Mouse (Mus musculus) spleen, postnatal 36 days (tissue): ENCODE results near the gene Ubfd1.

Experiments used
- DNase-seq, 2 experiments: peaks; one replicate each; pipeline ENCODE4 v3.0.0; 2022; ENCODE audit warnings: low spot score in 2 of 2, mixed read lengths in 1 of 2

Gene Ubfd1

DNA sequence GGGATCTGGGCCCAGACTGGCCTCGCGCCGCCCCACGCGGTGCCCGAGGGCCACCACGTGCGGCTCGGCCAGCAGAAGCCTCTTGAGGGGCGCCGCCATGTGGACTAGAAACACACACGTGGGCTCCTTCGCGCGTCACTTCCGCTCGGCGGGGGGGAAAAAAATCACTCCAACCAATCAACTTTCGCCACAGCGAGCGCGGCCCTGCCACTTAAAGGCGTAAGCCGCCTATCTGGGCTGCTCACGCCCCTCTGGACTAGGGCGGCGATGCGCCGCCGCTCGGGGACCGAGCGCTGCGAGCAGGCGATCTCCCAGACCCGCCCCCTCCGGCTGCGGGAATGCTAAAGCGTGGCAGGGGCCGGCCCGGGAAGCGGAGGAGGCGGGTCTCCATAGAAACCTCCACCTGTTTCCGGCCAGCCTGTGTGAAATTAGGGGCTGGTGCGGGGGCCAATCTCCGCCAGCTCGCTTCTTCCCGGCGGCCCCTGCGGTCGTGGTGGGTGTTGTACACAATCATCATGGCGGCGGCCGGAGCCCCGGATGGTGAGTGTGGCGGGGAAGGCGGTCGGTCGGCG is at the start of gene Ubfd1, which contains the start of gene Ears2:
Gene Ubfd1, plus strand, starts transcription at position 231 of the 572 bp plus-strand sequence.
Gene Ears2, minus strand, starts transcription at position 319 of the 572 bp plus-strand sequence.
- DNase-seq, result peak; percentile 90 to 94

DNA sequence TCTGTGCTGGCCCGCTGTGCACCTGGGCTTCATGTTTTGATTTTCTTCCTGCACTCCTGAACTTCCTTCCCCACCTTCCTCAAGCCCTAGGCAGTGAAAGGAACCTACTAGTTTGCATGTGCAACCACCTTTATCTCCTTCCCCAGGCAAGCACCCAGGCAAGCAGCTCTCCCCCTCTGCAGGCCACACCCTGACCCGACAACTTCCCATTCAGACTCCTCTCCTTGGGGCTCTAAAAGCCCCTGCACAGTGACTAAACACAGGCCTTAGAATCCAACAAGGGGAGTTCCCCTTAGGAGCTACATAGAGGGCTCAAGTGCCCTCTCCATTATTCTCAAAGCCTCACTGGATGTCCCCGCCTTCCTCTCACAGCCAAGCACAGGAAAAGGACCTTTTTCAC is 48.7 kb upstream of the Ubfd1 start:
- peak; percentile 89 to 90 for DNase-seq

DNA sequence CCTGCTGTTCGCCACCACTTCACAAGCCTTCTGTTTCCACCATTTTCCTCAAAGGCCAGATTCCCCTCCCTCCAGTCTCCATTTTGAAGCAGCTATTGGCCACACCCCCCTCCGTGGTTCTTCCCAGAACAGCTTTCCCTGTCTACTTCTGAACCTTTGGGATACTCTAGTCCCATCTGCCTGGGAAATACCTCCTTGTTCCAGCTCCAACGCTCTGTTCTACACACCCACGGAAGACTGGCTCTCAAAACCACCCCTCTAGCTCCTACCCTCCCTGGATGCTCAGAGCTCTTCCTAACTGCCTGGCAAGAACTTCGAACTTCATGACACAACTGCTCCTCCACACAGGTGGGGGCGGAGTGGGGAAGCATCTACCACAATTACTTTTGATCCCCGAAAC is 48.0 kb upstream of the Ubfd1 start:
- no peak for DNase-seq

DNA sequence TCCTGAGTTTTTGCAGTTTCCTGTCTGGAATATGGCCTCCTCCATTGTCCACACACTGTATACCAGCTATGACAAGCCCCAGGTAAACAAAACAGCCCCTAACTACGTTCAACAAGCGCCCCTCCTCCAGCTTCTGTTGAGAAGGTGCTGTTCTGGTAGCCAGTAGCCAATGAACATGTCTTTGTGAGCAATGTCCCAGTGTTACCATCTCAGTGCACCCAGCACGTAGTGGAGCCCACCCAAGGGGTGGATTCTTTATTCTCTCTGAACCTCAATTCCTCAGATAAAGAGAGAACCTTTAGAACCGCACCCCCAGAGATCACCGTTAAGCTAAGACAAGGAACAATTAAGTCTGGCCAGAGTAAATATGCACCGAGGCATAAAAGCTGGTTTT is 46.7 kb upstream of the Ubfd1 start:
- DNase-seq, result no peak

DNA sequence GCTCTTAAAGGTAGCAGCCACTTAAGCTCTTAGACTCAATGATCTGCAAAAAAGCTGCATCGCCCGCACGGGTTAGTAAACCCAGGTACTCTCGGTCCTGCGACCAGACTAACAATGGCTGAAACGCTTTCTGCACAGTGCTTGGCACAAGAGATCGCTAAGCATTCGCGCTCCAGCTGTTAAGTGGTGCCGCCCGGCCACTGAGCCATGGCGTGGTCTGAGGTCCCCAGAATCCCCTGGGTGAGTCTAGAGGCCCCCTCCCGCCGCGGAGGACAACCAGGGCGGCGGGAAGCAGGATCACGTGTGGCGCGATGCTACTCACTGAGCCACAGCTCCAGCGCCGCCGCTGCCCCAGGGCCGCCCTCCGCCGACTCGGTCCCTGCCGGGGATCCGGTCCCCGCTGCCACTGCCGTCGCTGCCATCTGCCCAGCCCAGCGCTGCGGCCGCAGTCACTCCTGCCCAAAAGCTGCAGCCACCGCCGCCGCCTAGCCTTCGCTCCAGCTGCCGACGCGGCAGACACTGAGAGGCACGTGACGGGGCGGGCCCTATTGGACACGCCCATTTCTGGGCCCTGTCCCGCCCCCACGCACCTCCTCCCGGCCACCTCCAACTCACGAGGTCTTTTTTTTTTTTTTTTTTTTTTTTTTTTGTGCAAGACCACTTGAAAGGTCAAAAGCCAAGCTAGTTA is 46.2 kb upstream of the Ubfd1 start, which contains the start of gene Gga2:
Gene Gga2, minus strand, starts transcription at position 556 of the 688 bp plus-strand sequence.
- DNase-seq, result peak; percentile 90

DNA sequence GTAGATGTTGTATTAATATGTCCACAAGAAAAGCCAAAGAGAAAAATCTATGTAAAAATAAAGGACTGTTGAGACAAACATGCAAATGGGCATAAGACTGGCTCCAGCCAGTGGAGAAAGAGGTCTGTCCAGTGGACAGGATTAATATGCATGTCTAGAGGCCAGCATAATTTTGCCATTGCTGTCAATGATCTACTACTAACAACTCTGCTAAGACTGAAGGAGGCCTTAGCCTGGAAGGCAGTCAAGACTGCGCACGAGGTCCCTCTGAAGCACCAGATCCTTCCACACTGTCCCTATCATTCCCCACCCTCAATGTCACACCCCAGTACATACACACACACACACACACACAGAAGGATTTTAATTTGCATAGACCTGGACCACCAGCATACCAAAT is 44.8 kb upstream of the Ubfd1 start:
- no peak for DNase-seq

DNA sequence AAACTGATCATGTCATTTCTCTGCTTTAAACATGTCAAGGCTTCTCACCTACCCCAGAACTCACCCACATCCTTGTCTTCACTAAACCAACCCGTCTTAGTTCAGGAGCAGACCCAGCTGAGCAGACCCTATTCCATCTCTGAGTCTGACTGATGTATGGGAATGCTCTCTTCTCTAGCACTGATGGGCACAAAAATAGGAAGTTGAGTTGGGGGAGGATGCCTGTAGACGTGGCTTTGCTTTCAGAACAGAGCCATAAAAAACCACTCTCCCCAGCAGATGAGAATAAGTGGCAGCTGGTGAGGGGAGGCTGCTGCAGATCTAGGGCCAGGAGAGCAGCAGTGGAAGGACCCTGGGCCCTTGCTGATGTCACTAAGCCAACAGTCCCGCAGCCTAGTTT is 33.6 kb upstream of the Ubfd1 start:
- no peak for DNase-seq

DNA sequence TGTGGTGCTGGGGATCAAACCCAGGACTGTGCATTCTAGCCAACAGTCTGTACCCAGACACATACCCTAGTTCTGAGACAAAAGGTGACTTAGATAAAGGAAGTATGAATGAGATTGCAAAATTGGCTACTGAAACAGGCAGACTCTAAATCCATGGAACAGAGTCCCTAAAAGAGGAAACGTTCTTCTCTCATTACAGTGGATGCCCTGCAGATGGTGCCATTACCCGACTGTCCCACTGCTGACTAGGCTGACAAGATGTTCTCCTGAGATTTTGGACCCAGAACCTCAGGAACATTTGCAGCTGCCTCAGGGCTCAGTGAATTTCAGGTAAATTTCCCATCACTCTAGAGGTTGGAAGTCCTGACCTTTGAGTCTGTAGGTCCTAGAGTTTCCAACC is 32.6 kb upstream of the Ubfd1 start:
- no peak for DNase-seq

DNA sequence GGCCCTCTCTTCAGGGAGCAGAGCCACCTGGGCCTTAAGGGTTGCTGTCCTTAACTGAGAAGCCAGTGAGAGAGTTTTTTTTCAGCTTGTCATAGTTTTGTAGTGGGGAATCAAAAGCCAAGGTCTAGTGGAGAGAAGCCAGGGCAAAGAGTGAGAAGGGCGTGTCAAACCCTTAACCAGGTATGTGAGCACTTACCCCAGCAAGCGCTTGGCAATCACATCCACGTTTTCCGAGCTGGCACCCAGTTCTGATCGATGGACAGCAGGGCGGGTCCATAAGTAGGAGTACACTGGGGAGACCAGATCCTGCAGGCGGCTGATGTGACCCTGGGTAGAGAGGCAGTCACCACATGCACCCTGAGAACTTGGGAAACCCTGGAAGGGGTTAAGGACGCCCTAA is 22.9 kb upstream of the Ubfd1 start:
- no peak for DNase-seq

DNA sequence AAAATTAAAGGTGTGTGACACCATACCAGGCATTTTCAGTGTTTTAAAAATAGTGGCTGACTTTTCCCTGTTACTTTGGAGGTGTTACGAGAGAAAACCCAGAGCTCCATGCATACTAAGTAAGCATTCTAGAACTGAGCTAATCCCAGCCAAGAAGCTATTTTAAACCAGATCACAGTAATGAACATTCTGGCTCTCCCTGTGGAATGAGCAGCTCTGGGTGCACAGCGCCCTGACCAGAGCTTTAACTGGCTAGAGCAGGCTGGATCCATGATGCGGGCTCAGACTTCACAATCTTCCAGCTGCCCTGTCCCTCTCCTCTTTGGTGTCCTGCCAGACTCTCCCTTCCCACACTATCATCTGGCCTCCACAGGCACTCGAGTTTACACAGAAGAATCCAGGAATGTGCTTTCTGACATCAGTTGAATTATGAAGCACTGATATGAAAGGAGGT is 21.8 kb upstream of the Ubfd1 start:
- no peak for DNase-seq

DNA sequence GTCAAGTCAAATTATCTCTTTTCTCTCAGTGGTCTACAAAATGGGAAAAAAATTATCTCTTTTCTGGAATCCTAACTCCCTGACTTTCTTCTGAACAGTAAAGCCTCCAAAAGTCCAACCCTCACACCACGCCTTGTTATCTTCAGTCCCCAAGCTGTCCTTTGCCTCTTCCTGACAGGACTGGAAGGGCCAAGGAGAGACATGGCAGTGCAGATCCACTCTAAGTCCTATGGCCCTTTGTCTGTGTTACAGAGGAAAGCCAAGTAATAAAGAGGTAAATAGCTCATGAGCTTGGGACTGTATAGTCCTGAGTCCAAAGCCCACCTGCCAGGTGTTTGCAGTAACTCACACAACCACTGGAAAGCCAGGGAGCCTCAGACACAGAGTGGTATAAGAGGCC is 21.3 kb upstream of the Ubfd1 start:
- DNase-seq, result no peak

DNA sequence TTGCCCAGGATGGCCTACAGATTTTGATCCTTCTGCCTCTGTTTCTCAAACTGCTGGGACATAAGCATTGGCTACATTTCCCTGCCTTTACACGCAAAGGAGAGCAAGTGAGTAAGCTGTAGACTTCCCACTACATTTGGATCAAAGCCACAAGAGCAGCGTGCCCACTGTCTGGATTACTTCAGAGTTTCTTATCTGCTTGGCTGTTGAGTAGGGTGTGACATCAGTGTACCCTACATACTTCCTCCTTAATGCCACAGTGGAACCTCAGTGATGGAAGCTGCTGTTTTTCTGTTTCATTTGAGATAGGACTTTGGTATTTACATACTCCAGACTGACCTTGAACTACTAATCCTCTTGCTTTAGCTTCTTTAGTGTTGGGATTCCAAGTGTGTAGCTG is 20.2 kb upstream of the Ubfd1 start:
- no peak for DNase-seq

DNA sequence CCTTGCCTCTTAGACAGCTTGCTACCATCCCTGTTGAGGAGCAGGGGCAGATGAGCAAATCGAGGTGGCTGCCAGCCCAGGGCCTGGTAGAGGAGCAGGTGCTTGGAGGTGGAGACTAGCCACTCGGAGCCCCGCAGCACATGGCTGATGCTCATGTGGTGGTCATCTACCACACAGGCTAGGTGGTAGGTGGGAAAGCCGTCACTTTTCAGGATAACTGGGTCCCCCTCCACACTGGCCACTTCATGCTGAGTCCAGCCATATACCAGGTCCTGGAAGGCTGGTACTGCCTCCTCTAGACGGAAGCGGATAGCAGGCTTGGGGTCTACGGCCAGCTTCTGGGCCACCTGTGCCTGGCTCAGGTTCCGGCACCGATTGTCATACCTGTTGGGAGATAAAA is 18.8 kb upstream of the Ubfd1 start:
- no peak for DNase-seq

DNA sequence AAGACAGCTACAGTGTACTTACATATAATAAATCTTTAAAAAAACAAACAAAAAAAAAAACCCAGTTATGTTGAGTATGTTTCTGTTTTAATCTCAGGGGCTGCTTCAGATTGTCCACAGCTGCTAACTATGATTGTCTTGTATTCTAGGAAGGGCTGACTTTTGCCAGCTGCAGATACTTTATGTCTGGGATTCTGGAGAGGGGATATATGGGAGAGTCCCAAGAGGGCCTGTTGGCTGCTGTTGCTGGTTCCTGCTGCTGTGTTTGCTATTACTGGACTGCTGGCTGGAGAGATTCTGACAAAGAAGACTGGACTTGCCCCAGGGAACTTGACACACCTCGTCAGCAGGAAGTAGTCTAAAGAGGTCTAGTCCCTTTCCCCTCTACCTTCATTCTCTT is 16.1 kb upstream of the Ubfd1 start:
- DNase-seq, result no peak

DNA sequence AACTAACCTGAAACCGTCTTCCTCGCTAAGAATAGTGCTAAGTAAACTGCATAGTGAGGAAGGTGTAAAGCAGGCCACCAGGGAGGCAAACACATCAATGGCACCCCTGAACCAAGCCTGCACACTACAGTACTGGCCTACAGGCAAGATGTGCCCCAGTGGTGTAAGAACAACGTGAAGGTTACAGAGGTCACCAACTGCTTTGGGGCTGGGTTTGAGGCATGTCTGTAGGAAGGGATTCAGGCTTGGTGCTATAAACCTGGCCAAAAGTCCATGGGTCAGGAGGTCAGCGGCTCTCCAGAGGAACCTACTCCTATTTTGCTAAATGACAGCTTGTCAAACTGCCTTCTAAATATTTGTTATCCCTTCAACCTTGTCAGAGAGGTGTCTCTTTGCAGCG is 10.3 kb upstream of the Ubfd1 start:
- DNase-seq, result no peak

DNA sequence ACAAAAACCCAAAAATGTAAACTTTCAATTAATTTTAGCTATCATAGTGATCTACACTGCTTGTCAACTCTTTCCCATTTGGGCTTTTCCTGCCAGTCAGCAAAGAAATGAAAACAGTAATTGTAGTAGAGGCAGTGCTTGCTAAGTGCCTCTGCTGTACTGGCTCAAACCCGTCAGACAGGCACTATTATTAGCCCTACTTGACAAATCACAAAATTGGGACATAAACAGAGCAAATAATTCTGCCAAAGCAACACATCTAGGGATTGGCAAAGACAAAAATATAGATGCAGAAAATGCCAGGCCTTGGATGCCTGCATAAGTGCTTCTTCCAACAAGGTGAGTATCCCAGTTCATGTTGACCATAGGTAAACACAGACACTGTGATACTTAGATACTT is 1.3 kb upstream of the Ubfd1 start:
- no peak for DNase-seq

DNA sequence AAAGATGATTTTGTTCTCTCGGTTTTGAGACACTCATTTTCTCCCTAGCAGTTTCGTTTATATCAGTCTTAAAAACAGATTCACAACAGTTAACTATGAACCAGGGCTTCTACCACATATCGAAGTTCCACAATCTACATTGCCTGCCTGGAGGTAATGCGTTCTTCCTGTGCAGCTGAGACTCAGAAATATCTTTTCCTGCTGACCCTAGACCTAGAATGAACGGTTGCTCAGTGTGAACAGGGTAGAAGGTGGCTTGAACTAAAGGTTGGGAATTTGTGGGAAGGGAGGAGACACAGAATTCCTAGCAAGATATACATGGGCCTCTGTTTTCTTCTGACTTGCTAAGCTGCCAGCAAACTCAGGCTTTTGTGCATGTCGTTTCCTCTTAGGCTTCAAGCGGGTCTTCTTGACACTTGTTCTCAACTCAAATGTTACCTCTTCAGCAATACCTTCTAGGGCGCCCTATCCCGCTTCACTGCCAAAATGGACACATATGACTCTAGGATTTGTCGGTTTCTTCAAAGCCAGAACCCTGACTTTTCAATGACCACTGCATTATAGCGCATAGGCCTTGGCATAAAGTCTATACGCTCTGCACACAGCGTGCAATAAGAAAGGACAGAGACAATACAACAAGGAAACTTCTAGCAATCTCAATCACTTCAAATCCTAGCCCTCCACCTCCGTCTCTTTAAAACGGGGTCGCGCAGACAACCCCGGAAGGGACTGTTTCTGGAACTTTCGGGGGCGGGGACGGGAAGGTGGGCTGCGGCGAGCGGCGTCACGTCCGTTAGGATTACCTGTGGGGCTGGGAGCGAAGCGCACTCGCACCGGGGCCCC is 652 bp upstream of the Ubfd1 start:
- DNase-seq, result peak in 1 of 2 experiments; percentile 6

DNA sequence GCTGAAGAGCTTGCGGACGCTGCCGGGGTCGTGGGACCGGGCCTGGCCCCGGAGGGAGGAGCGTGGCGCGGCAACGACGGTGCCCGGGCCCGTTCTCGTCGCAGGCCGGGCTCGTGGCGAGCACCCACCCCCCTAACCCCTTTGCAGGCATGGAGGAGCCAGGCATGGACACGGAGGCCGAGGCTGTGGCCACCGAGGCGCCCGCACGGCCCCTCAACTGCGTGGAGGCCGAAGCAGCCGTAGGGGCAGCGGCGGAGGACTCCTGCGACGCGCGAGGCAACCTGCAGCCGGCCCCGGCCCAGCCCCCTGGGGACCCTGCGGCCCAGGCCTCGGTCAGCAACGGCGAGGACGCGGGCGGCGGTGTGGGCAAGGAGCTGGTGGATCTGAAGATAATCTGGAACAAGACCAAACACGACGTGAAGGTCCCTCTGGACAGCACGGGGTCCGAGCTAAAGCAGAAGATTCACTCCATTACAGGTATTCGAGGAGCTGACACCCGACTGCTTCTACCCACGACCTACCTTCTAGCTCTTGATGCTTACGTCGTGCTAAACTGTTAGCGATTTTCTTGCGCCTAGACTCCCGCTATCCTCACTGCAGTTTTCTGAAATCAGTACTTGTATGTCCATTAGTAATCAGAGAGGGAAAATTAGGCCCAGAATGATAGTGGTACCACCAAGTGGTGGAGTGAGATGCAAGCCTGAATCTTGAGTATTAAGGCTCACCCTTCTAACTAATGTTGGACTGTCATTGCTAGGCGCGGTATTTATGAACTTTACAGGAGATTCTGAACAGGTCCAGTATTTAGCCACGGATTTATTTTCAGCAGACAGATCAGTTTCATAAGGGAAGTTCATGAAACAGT is 774 bp downstream of the Ubfd1 start:
- peak in 1 of 2 experiments; percentile 2 for DNase-seq

DNA sequence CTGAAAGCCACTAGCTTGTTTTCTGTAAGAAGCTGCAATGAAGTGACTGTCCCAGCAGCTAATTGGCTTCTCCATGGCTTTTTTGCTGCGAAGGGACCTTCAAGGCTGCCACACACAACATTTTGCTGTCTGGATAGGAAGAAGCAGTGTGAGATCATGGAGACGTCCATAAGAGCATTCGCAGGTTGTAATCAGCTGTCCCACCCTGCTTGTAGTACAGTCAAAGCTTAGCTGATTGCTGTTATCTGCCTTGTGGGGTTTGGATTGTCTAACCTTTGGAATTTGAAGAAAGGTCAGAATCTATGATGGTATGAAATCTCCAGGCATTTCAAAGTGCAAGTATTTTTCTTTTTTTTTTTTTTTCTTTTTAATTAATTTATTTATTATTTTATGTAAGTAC is 7.4 kb downstream of the Ubfd1 start:
- DNase-seq, result no peak

DNA sequence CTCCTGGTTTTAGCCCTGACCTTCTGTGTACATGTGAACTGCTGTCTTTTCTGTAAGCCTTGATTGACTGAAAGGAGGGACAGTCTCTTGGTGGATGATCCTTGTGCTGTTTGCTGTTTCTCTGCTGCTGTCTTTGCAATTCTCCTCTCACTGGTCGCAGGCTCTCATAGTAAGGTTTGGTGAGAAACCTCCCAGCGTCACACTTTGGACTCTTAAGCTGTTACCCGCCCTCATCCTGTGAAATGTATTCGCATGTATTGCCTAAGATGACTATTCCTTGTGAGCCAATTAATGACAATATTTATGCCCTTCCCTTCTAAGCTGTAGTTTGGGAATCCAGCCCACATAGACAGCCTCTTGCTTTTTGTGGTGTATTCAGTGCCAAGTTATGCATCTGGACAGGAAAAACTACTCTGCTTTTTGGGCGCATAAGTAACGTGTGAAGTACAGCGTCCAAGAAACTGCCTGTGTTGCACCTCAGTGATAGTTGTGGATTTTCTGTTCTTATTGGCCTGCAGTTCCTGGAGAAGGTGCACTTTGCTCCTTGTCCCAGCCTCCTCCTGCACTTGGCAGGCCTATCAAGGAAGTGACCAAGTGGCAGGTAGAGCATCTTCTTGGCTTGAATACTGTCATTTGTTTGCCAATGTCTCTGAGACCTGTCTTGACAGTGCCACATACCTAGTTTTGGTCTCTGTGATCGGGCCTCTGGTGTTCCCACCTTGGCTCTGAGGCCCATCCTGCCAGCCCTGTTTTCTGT is 13.0 kb downstream of the Ubfd1 start:
- DNase-seq, result no peak

DNA sequence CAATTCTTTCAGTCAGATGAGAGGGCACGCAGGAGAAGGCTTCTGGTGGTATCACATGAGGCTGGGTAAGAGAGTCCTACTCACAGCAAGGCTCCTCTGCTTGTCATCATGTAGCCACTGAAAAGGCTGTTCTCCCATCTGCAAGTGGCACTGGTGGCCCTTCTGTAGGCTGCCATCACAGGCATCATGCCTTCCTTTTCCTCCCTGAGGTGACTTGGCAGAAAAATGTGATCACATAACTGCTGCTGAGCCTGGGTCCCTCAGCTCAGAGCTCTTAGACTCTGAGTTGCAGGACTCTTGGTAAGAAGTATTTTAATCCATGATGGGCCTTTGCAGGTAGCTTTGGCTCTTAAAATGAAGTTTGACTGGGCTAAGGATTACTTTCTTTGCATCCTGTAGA is 14.1 kb downstream of the Ubfd1 start:
- DNase-seq, result no peak
